Mouse (Mus musculus) lung, embryonic 16.5 days (tissue): ENCODE measurements around the gene Dnase1. TPM values are rescaled to one million over a fixed set of nuclear protein-coding genes. Genes with fewer than 3 reads are reported as not detected.
"Not testable (repeated sequence)": the region's sequence is repeated elsewhere in the genome, so short reads cannot be mapped to it uniquely, and the experiment has no call there.

ENCODE experiments used
- ATAC-seq: fragments of 200-750 bp; cut with Nextera tagmentation; 2 replicates; pipeline ENCODE4 v1.8.0; 2017; ENCODE audit warnings: low read depth, mild to moderate bottlenecking, moderate library complexity
- H3K27ac ChIP-seq: fragments of 300-500 bp; sonication (generic); 2 replicates; pipeline ENCODE4 v1.5.1; 2014; ENCODE audit warnings: mild to moderate bottlenecking, control low read depth, low read length
- H3K27me3 ChIP-seq: fragments of 300-500 bp; sonication (generic); 2 replicates; pipeline ENCODE4 v1.6.1; 2014; ENCODE audit warnings: low read depth, low read length, mixed read lengths; ENCODE audit not compliant: control insufficient read depth, insufficient read depth
- H3K36me3 ChIP-seq: fragments of 300-500 bp; sonication (generic); 2 replicates; pipeline ENCODE4 v1.6.1; 2014; ENCODE audit warnings: low read length; ENCODE audit not compliant: control insufficient read depth, insufficient read depth
- H3K4me1 ChIP-seq: fragments of 300-500 bp; sonication (generic); replicated peaks from 2 replicates; pipeline ENCODE4 v1.6.1; 2014; ENCODE audit warnings: low read length, mixed read lengths; ENCODE audit not compliant: control insufficient read depth, insufficient read depth
- H3K4me2 ChIP-seq: fragments of 300-500 bp; sonication (generic); 2 replicates; pipeline ENCODE4 v1.6.1; 2014; ENCODE audit warnings: low read depth, low read length, control low read depth
- H3K4me3 ChIP-seq: fragments of 300-500 bp; sonication (generic); 2 replicates; pipeline ENCODE4 v1.5.1; 2014; ENCODE audit warnings: mild to moderate bottlenecking, low read length, control low read depth
- H3K9ac ChIP-seq: fragments of 300-500 bp; sonication (generic); 2 replicates; pipeline ENCODE4 v1.6.1; 2014; ENCODE audit warnings: low read length, control low read depth
- H3K9me3 ChIP-seq: fragments of 300-500 bp; sonication (generic); 2 replicates; pipeline ENCODE4 v1.6.1; 2016; ENCODE audit warnings: low read length; ENCODE audit not compliant: control insufficient read depth
- WGBS: fragments of 180-500 bp; shearing (Covaris S2); extraction: QIAGEN DNeasy Blood & Tissue Kit; methylation state at CpG from one replicate; pipeline ENCODE4 v1.1.7; 2014; 5-methylcytosine and 5-hydroxymethylcytosine counted together
- polyA plus RNA-seq: library from polyadenylated mRNA; unstranded; fragments of >200 nt; fragmentation: Nextera tagmentation; extraction: Ambion mirVana; gene quantifications from 2 replicates; pipeline ENCODE4 v1.2.1, GENCODE M21; 2015

Dnase1 gene
- polyA plus RNA-seq, 1 experiment from 2014 or later: 3.2 TPM

GRCm38 (mm10) chr16:4074836-4075235 lies 38.1 kb downstream of the Dnase1 start:
- peaks cover 14% of the 10 kb centered on the region for H3K4me1 ChIP-seq
- H3K27ac ChIP-seq: no peak overlapping the region
- no peak overlapping the region for H3K4me3 ChIP-seq
- no peaks in the 10 kb centered on the region for H3K27me3 ChIP-seq
- ATAC-seq: no peak
- no peaks in the 10 kb centered on the region for H3K9me3 ChIP-seq
- 65% methylated on average over 3 of the region's 3 CpGs for WGBS
- no peak overlapping the region for H3K4me2 ChIP-seq
- no peaks in the 10 kb centered on the region for H3K36me3 ChIP-seq
- H3K9ac ChIP-seq: no peak overlapping the region

DNA sequence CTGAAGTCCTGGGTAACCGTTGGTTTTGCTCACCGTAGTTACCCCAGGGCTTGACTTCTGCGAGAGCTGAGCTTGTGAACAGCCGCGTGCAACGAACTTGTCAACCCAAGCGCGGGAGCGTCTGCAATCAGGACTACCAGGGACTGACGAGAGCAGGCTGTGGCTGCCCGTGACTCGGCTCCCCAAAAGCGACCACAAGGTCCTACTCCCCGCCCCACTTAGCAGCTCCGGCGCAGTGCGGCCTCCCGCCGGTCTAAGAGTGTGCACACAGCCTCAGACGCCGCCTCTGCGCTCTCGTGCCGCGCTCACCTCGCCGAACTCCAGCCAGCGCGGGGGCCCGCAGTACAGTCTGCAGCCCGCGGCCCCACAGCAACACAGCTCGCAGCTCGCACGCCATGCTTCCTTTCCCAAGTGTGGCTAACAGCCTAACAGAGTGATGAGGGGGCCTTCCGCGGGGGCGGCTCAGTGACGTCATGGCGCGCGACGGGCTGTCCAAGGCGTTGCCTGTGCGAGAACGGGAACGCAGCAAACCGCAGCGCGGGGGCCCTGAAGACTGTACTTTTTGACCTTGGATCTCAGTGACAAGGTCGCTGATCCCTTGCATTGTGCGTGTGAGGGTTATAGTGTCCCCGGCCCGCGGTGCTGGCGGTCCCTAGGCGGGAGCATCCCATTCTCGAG lies 40.8 kb downstream of the Dnase1 start, which contains the start of gene Trap1:
Gene Trap1, minus strand, starts transcription at position 444 of the 678 bp plus-strand sequence.
- no peaks in the 10 kb centered on the region for H3K9me3 ChIP-seq
- peak; percentile 98 for ATAC-seq
- H3K27ac ChIP-seq: peak within 1 kb of the TSS; percentile 86
- peak within 1 kb of the TSS; percentile 73 for H3K4me2 ChIP-seq
- under 1% methylated on average over 56 of the region's 58 CpGs for WGBS
- peaks cover 14% of the 10 kb centered on the region for H3K4me1 ChIP-seq
- peak within 1 kb of the TSS; percentile 96 for H3K4me3 ChIP-seq
- H3K36me3 ChIP-seq: no peaks in the 10 kb centered on the region
- no peaks in the 10 kb centered on the region for H3K27me3 ChIP-seq
- peak within 1 kb of the TSS; percentile 91 for H3K9ac ChIP-seq

DNA sequence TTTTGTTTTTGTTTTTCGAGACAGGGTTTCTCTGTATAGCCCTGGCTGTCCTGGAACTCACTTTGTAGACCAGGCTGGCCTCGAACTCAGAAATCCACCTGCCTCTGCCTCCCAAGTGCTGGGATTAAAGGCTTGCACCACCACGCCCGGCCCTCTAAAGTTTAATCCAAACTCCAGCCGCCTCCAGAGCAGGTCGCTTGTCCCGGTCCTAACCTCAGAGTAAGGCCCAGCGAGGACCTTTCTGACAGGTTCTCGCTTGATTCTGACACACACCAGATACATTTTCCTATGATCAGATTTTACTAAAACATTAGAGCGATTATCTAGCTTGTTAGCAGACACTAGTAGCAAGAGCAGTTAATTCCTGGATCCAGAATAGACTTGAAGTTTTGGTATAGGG lies 41.6 kb downstream of the Dnase1 start:
- 56% methylated on average over 10 of the region's 10 CpGs for WGBS
- Histone ChIP-seq H3K4me1 (peaks cover 14% of the 10 kb centered on the region), H3K4me2 (peak overlapping the region; percentile 63), H3K4me3 (peak overlapping the region; percentile 96)
- not testable (repeated sequence) for H3K27ac ChIP-seq, H3K36me3 ChIP-seq, H3K9ac ChIP-seq, H3K27me3 ChIP-seq, H3K9me3 ChIP-seq, ATAC-seq

DNA sequence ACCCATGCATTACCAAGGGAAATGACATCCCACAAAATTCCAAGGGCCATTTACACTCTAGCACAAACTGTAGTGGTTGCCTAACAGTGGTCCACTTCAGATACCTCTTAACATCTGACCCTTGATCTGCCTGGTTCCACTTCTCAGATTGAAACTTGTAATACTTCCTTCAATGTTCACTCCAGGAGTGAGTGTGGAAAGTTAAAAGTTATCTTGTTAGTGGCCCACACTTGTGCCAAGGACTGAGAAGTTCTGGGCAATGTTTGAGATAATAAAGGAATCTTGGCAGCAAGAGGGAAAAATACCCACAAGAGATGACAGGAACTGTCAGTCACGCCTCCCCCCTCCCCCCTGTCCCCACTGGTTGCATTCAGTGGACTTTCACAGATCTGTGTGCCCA lies 42.9 kb downstream of the Dnase1 start:
- no peaks in the 10 kb centered on the region for H3K27me3 ChIP-seq
- WGBS: 38% methylated on average over 1 of the region's 1 CpGs
- no peak overlapping the region for H3K27ac ChIP-seq
- no peak overlapping the region for H3K4me3 ChIP-seq
- H3K36me3 ChIP-seq: peaks cover 11% of the 10 kb centered on the region
- peaks cover 14% of the 10 kb centered on the region for H3K4me1 ChIP-seq
- H3K4me2 ChIP-seq: no peak overlapping the region
- H3K9me3 ChIP-seq: no peaks in the 10 kb centered on the region
- no peak overlapping the region for H3K9ac ChIP-seq
- ATAC-seq: no peak

DNA sequence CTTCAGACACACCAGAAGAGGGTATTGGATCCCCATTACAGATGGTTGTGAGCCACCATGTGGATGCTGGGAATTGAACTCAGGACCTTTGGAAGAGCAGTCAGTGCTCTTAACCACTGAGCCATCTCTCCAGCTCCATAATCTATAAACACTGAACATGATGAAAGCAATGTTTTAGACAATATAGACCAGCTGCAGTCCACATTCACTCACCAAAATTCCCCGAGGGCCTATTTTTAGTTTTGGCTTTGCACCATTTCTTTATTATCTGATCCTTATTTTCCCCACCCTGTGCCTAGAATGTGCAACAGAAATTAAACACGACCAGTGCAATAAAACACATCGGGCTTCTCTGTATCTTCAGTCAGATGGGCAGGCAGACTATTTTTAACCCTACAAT lies 43.7 kb downstream of the Dnase1 start:
- WGBS: 55% methylated on average over 3 of the region's 3 CpGs
- ATAC-seq, H3K4me3 ChIP-seq: not testable (repeated sequence)

DNA sequence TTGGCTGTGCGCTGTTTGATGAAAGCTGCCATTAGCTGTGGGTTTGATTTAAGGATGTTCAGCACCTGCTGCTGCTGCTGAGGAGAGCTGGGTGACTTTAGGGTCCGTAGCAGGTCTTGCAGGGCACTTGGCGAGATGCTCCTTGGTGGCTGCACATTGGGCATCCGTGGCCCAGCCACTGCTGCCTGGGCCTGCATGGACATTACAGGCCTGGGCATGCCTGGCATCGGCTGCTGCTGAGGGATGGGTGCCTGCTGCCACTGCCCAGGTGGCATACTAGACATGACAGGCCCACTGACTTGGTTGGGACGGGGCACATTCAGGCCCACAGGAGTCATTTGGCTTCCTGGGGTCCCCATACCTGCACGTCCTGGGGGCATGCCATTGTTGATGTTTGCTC lies 48.3 kb downstream of the Dnase1 start:
- H3K27ac ChIP-seq: no peak overlapping the region
- no peaks in the 10 kb centered on the region for H3K4me1 ChIP-seq
- no peak overlapping the region for H3K4me3 ChIP-seq
- peaks cover 46% of the 10 kb centered on the region for H3K36me3 ChIP-seq
- no peaks in the 10 kb centered on the region for H3K27me3 ChIP-seq
- H3K4me2 ChIP-seq: no peak overlapping the region
- no peak overlapping the region for H3K9ac ChIP-seq
- 97% methylated on average over 7 of the region's 7 CpGs for WGBS
- H3K9me3 ChIP-seq: no peaks in the 10 kb centered on the region
- no peak for ATAC-seq

More for the DNA sequence above, 43.7 kb downstream of the Dnase1 start:
- H3K9me3 ChIP-seq, H3K27me3 ChIP-seq, H3K9ac ChIP-seq, H3K4me2 ChIP-seq, H3K27ac ChIP-seq: not testable (repeated sequence)
- Histone ChIP-seq H3K4me1 (peaks cover 14% of the 10 kb centered on the region), H3K36me3 (peaks cover 18% of the 10 kb centered on the region)

DNA sequence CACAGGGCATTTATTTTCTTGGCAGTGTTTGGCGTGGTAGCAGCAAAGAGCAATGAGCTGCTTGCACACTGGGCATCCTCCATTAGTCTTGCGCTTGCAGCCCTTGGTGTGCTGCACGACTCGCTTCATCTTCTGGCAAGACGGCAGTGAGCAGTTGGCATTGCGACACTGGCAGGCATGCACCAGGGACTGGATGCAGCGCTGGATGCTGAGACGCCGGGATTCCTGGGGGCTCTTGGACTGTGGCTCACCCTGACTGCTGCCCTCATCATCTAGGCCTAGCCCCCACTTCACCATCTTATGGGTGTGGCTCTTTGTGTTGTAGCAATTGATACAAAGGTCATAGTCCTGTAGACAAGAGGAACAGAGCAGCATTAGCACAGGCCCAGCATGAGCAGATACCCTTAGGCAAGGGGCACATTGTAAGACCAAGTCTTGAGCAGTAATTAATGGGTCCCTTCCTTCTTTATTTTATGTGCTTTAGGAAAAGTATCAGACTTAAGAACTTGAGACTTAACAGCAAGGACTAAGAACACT lies 49.2 kb downstream of the Dnase1 start:
- Histone ChIP-seq H3K36me3 (peaks cover 55% of the 10 kb centered on the region), H3K9ac (no peak overlapping the region), H3K9me3 (no peaks in the 10 kb centered on the region), H3K4me1 (no peaks in the 10 kb centered on the region), H3K4me3 (no peak overlapping the region), H3K27me3 (no peaks in the 10 kb centered on the region), H3K27ac (no peak overlapping the region), H3K4me2 (no peak overlapping the region)
- WGBS: 93% methylated on average over 9 of the region's 9 CpGs
- no peak for ATAC-seq

- Histone ChIP-seq H3K36me3 (peaks cover 68% of the 10 kb centered on the region), H3K4me3 (no peak overlapping the region), H3K4me2 (no peak overlapping the region), H3K27me3 (no peaks in the 10 kb centered on the region), H3K4me1 (no peaks in the 10 kb centered on the region), H3K27ac (no peak overlapping the region), H3K9ac (no peak overlapping the region), H3K9me3 (no peaks in the 10 kb centered on the region)
- WGBS: 90% methylated on average over 8 of the region's 8 CpGs
- ATAC-seq: 0 out of 2 replicates have a peak, but pooled peaks have one; percentile 19
Measured at GRCm38 (mm10) chr16:4087214-4087913, 50.6 kb downstream of the Dnase1 start.
